12 mouse cellular contexts compared by ENCODE assay signal in the genomic region with DNA sequence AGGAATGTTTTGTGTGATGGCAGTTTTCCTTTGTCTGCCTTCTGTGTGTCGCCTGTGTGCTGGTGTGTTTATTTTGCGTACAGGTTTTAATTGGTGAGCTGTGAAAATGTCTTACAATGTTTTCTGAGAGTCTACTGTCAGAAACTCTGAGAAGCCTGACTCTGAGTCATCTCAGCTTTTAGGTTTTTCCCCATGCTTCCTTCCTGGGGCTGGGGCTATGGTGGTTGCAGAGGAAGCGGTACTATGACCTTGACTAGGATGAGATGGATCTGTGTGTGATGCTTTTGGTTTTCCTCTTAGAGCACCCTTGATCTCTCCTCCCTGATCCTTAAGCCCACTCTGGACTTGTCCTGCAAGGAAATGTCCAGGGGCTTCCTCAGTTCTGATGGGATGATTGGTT.
"Had no signal": no experiment of that assay in that cellular context is flagged by ENCODE, and none has a peak within 500 bp of the region (broad histone marks: within the 10 kb centered on the region; RNA-seq: fewer than 3 reads in every experiment).

No protein-coding gene starts in this region.

- ATAC-seq: liver, embryonic 12.5 days; midbrain, embryonic 15.5 days had no signal

- DNase-seq: kidney, adult 8-10 months; kidney, postnatal 25 days; layer of hippocampus, adult 9-11 months; layer of hippocampus, postnatal 36 days; lung, embryonic 14.5 days; lung, postnatal 10 days; lung, postnatal 4 days; right cerebral cortex, adult 18-20 months; right cerebral cortex, postnatal 25 days; thymus, postnatal 14 days had no signal
